Mouse (Mus musculus) cerebellum, adult 8-10 months (tissue): Measurements from ENCODE around the gene Olfr8.
"Not testable (repeated sequence)": the region's sequence is repeated elsewhere in the genome, so short reads cannot be mapped to it uniquely, and the experiment has no call there.

ENCODE experiments used
- DNase-seq: peaks from one replicate; pipeline ENCODE4 v3.0.0; 2022

Olfr8 gene

DNA sequence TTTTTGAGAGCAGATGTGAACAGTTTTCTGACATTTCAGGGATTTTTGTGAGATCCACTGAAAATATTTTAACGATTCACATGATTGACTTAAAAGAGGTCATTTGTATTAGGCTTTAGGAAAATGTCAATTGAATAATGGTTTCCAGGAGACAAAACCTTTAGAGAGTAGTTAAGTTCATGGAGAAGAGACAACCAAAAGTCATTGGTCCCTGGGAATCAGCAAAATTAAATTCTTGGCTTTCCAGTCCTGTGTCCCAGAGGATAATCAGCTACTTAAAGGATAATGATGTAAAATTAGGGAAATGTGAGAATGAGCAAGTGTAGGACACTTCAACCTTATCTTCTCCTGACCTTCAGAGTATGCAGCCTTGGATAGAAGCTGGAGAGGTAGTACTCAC, at the start of gene Olfr8:
Gene Olfr8, plus strand, starts transcription at position 301 of the 400 bp plus-strand sequence.
- not testable (repeated sequence) for DNase-seq

DNA sequence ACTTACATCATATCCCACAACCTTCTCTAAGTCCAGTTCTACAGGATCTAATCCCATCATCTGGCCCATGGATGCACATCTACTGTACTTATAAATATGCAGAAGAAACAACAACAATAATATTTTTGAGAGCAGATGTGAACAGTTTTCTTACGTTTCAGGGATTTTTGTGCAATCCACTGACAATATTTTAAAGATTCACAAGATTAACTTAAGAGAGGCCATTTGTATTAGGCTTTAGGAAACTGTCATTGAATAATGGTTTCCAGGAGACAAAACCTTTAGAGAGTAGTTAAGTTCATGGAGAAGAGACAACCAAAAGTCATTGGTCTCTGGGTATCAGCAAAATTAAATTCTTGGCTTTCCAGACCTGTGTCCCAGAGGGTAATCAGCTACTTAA, 37.6 kb upstream of the Olfr8 start, which contains the start of gene Olfr1354:
Gene Olfr1354, plus strand, starts transcription at position 301 of the 400 bp plus-strand sequence.
- DNase-seq, result not testable (repeated sequence)

DNA sequence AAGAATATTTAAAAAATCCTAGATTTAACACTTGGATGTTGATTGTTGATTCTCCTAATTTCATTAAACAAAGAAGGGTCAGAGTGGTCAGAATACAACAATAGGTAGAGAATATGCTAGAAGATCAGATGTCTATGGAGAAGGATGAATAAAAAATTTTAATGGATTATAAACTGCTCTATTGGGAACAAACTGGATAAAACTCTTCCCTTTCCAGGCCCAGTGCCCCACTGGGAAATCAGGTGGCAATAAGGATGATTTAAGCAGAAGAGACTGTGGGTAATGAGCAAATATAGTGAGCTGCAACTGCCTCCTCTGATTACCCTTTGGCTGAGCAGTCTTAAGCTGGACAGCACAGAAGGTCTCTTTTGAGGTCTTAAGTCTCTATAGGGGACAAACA, 12.6 kb downstream of the Olfr8 start, which contains the start of gene Olfr1353:
Gene Olfr1353, plus strand, starts transcription at position 301 of the 400 bp plus-strand sequence.
- DNase-seq, result not testable (repeated sequence)

DNA sequence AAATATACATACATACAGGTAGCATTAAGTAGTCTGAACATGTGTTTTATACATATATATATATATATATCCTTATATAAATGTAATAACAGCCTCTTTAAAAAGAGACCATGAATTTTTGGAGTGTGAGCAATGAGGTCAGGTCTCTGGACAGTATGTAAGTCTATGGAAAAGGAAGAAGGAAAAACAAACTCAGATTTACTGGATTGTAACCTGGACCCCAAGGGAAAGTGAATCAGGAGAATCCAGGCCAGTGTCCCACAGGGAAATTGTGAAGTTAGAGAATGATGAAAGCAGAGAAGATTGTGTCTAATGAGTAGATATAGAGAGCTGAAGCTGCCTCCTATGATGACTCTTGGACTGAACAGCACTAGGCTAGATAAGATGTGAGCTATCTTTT, 30.3 kb downstream of the Olfr8 start, which contains the start of gene Olfr1352:
Gene Olfr1352, plus strand, starts transcription at position 301 of the 400 bp plus-strand sequence.
- DNase-seq, result no peak
